Mouse (Mus musculus): ENCODE measurements around the gene Plac1.

Gene Plac1

GRCm38 (mm10) chrX:53204690-53205311 is 35.1 kb downstream of the Plac1 start:
- in situ Hi-C loops (cut with MboI; ENCODE audit: low sequenced_read_pairs), result no loop called here

GRCm38 (mm10) chrX:53201616-53202015 is 38.3 kb downstream of the Plac1 start:
- in situ Hi-C loops (cut with MboI; ENCODE audit: low sequenced_read_pairs), result no loop called here

- in situ Hi-C loops (cut with MboI; ENCODE audit: low sequenced_read_pairs), result no loop called here
Measured at GRCm38 (mm10) chrX:53197681-53198080, 42.2 kb downstream of the Plac1 start.

GRCm38 (mm10) chrX:53196392-53196791 is 43.5 kb downstream of the Plac1 start:
- in situ Hi-C loops (cut with MboI; ENCODE audit: low sequenced_read_pairs), result no loop called here

GRCm38 (mm10) chrX:53188692-53189091 is 51.2 kb downstream of the Plac1 start:
- in situ Hi-C loops (cut with MboI; ENCODE audit: low sequenced_read_pairs), result no loop called here

GRCm38 (mm10) chrX:53179801-53180200 is 60.1 kb downstream of the Plac1 start:
- in situ Hi-C loops (cut with MboI; ENCODE audit: low sequenced_read_pairs), result no loop called here

GRCm38 (mm10) chrX:53176296-53176695 is 63.6 kb downstream of the Plac1 start:
- in situ Hi-C loops (cut with MboI; ENCODE audit: low sequenced_read_pairs), result no loop called here

GRCm38 (mm10) chrX:53168623-53169022 is 71.3 kb downstream of the Plac1 start:
- in situ Hi-C loops (cut with MboI; ENCODE audit: low sequenced_read_pairs), result no loop called here

- in situ Hi-C loops (cut with MboI; ENCODE audit: low sequenced_read_pairs), result no loop called here
Measured at GRCm38 (mm10) chrX:53166901-53167525, 72.9 kb downstream of the Plac1 start.

GRCm38 (mm10) chrX:53166251-53166900 is 73.5 kb downstream of the Plac1 start:
- in situ Hi-C loops (cut with MboI; ENCODE audit: low sequenced_read_pairs), result no loop called here

- in situ Hi-C loops (cut with MboI; ENCODE audit: low sequenced_read_pairs), result no loop called here
Measured at GRCm38 (mm10) chrX:53162589-53162988, 77.3 kb downstream of the Plac1 start.

GRCm38 (mm10) chrX:53161583-53161982 is 78.3 kb downstream of the Plac1 start:
- in situ Hi-C loops (cut with MboI; ENCODE audit: low sequenced_read_pairs), result no loop called here

GRCm38 (mm10) chrX:53161115-53161514 is 78.8 kb downstream of the Plac1 start:
- in situ Hi-C loops (cut with MboI; ENCODE audit: low sequenced_read_pairs), result no loop called here

GRCm38 (mm10) chrX:53148039-53148438 is 91.9 kb downstream of the Plac1 start:
- in situ Hi-C loops (cut with MboI; ENCODE audit: low sequenced_read_pairs), result no loop called here

- in situ Hi-C loops (cut with MboI; ENCODE audit: low sequenced_read_pairs), result no loop called here
Measured at GRCm38 (mm10) chrX:53146389-53146917, 93.5 kb downstream of the Plac1 start.

GRCm38 (mm10) chrX:53139641-53140040 is 100.3 kb downstream of the Plac1 start:
- in situ Hi-C loops (cut with MboI; ENCODE audit: low sequenced_read_pairs), result no loop called here

GRCm38 (mm10) chrX:53137066-53137465 is 102.8 kb downstream of the Plac1 start:
- in situ Hi-C loops (cut with MboI; ENCODE audit: low sequenced_read_pairs), result no loop called here

GRCm38 (mm10) chrX:53129501-53129900 is 110.4 kb downstream of the Plac1 start:
- in situ Hi-C loops (cut with MboI; ENCODE audit: low sequenced_read_pairs), result no loop called here

GRCm38 (mm10) chrX:53126492-53127033 is 113.3 kb downstream of the Plac1 start:
- in situ Hi-C loops (cut with MboI; ENCODE audit: low sequenced_read_pairs), result no loop called here

GRCm38 (mm10) chrX:53125838-53126467 is 114.0 kb downstream of the Plac1 start:
- in situ Hi-C loops (cut with MboI; ENCODE audit: low sequenced_read_pairs), result no loop called here

GRCm38 (mm10) chrX:53123562-53123961 is 116.3 kb downstream of the Plac1 start:
- in situ Hi-C loops (cut with MboI; ENCODE audit: low sequenced_read_pairs), result no loop called here
